In genomic region chr17:23740598-23741021, GRCm38 (mm10) we compare ENCODE assay signal across 8 mouse cellular contexts. TPM values are rescaled to one million over a fixed set of nuclear protein-coding genes. Genes with fewer than 3 reads are reported as not detected.
DNase-seq lines count a peak whose midpoint lies in the region; ATAC-seq lines count a peak whose summit lies in the region.

Gene Paqr4, minus strand, starts transcription at chr17:23740867.

- H3K4me2 ChIP-seq in midbrain, embryonic 15.5 days: peak within 1 kb of the TSS; percentile 83

- H3K9me3 ChIP-seq in limb, embryonic 10.5 days (replicated peaks): 0 out of 2 replicates have a peak, but pooled peaks cover 3% of the 10 kb centered on the region
- no peaks in the 10 kb centered on the region for H3K9me3 ChIP-seq in midbrain, embryonic 15.5 days

- peaks cover 56% of the 10 kb centered on the region for H3K4me1 ChIP-seq in limb, embryonic 10.5 days
- H3K4me1 ChIP-seq in midbrain, embryonic 15.5 days: peaks cover 47% of the 10 kb centered on the region

- peaks cover 20% of the 10 kb centered on the region for H3K36me3 ChIP-seq in limb, embryonic 10.5 days
- peaks cover 4% of the 10 kb centered on the region; the same call in 1 of the 2 replicates for H3K36me3 ChIP-seq in midbrain, embryonic 15.5 days (replicated peaks)

- DNase-seq in cerebellum, adult 11-12 months: peak; percentile 72
- DNase-seq in cerebellum, adult 8-10 months: no peak
- DNase-seq in urinary bladder, postnatal 14 days (ENCODE audit: low spot score): peak; percentile 28
- DNase-seq in urinary bladder, postnatal 4 days (ENCODE audit: low spot score in 2 of 2): no peak
- no peak for DNase-seq in heart, postnatal 10 days
- no peak for DNase-seq in limb, embryonic 10.5 days (ENCODE audit: low spot score)
- no peak for DNase-seq in embryo, embryonic 11 days

- WGBS in limb, embryonic 10.5 days: 9% methylated on average over 13 of the region's 13 CpGs
- 11% methylated on average over 13 of the region's 13 CpGs for WGBS in midbrain, embryonic 15.5 days

- peak within 1 kb of the TSS; percentile 78 for H3K27ac ChIP-seq in limb, embryonic 10.5 days
- peak within 1 kb of the TSS; percentile 84 for H3K27ac ChIP-seq in midbrain, embryonic 15.5 days

- peak; percentile 5; the same call in 1 of the 2 replicates for ATAC-seq in midbrain, embryonic 15.5 days (replicated peaks)

- H3K27me3 ChIP-seq in limb, embryonic 10.5 days (ENCODE audit: low read depth, poor library complexity, severe bottlenecking): peaks cover 100% of the 10 kb centered on the region
- peaks cover 47% of the 10 kb centered on the region for H3K27me3 ChIP-seq in midbrain, embryonic 15.5 days (replicated peaks)

- H3K4me3 ChIP-seq in limb, embryonic 10.5 days: peak within 1 kb of the TSS; percentile 71
- peak within 1 kb of the TSS; percentile 84 for H3K4me3 ChIP-seq in midbrain, embryonic 15.5 days

- intact Hi-C loops in heart, postnatal 10 days (cut with DNase I): no loop called here

- H3K9ac ChIP-seq in midbrain, embryonic 15.5 days: peak within 1 kb of the TSS; percentile 77

RNA-seq across cellular contexts. Expression of gene Paqr4, which starts in this region (rescaled TPM):
- total RNA-seq in heart, postnatal 10 days (2021): 10 to 100 TPM; 17.5 to 22.0 TPM
- 5.9 and 9.0 TPM in 2 replicates for polyA plus RNA-seq in limb, embryonic 10.5 days (2016; fragmentation: Nextera tagmentation; extraction: Ambion mirVana)
- 70.9 and 72.6 TPM in 2 replicates for polyA plus RNA-seq in midbrain, embryonic 15.5 days (2015; fragmentation: Nextera tagmentation; extraction: Ambion mirVana)

Comparison
In these comparisons a context has a peak if more than half of its experiments do, and no peak if none do; other contexts are left out.
1. DNase-seq: peak in cerebellum, adult 11-12 months (single experiment) and urinary bladder, postnatal 14 days (single experiment); none in cerebellum, adult 8-10 months (single experiment), urinary bladder, postnatal 4 days (0 of 2), heart, postnatal 10 days (0 of 2), limb, embryonic 10.5 days (single experiment) and embryo, embryonic 11 days (single experiment).